Mouse (Mus musculus): ENCODE measurements around the gene Pate2.

GRCm38 (mm10) chr9:35648102-35648501 lies 78.0 kb downstream of the Pate2 start, which contains the start of gene Pate3:
- TF ChIP-seq CTCF (IDR thresholded peaks at IDR 0.05; ENCODE audit: control insufficient read depth, insufficient read depth, insufficient replicate concordance, low read depth, low read length) (no peak), POLR2A (IDR thresholded peaks at IDR 0.05; ENCODE audit: control insufficient read depth, low read depth, low read length) (no peak)
